Mouse (Mus musculus): ENCODE measurements at regions not wholly inside any gene's neighbourhood (a gene's known extent, or its start where the extent isn't known, plus 50 kb on each side); places are given as distances from the start of the nearest gene placed in this dataset.

DNA sequence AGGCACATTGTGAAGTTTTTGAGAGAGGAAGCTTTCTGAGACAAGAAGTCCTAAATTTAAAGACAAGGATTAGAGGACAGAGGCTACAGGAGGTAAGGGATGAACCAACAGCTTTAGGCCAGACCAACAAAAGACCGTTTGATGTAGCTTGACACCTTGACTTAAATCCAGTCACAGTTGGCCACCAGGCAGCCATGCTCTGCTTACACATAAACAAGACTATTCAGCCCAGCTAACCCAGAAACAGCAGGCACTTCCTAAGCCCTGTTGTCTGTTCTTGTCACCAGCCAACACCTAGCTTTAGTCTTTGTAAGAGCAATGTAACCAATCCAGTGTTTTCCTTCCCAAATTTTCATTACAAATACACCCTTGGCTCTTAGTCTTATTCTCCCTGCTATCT, 159.9 kb upstream of the Plekha5 start:
- H3K27me3 ChIP-seq = no peaks in the 10 kb centered on the region

DNA sequence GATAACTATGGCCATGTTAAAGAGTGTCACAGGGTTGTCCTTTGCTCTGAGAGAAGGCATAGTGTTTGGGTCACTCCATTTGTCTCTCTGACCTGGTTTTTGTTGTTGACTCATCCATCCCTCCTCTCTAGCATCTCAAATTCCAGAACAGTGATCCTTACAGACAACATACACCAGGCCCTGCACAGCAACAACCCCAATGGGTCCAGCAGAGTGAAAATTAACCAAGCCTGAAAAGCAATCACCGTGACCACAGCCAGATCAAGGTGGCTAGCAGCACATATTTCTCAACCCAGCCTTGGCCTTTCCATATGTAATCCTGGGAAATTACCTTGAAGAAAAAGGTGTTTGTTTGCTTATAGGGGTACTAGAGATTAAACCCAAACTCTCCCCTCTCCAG, 162.0 kb upstream of the Plekha5 start:
- WGBS = 100% methylated on average over 1 of the region's 1 CpGs
- Histone ChIP-seq H3K27me3 (no peaks in the 10 kb centered on the region), H3K4me3 (no peak overlapping the region), H3K9ac (replicated peaks) (no peak overlapping the region), H3K4me2 (replicated peaks) (no peak overlapping the region), H3K4me1 (no peaks in the 10 kb centered on the region), H3K36me3 (no peaks in the 10 kb centered on the region), H3K27ac (replicated peaks) (no peak overlapping the region), H3K9me3 (no peaks in the 10 kb centered on the region)
- ATAC-seq (ENCODE audit: low FRiP score, low read depth) = no peak

More for the DNA sequence above, 159.9 kb upstream of the Plekha5 start:
- no peaks in the 10 kb centered on the region for H3K9me3 ChIP-seq
- no peak overlapping the region for H3K9ac ChIP-seq (replicated peaks)
- H3K4me2 ChIP-seq (replicated peaks) = no peak overlapping the region
- H3K4me3 ChIP-seq = no peak overlapping the region
- peaks cover 6% of the 10 kb centered on the region; the same call in 1 of the 2 replicates for H3K4me1 ChIP-seq
- ATAC-seq (ENCODE audit: low FRiP score, low read depth) = no peak
- no peak overlapping the region for H3K27ac ChIP-seq (replicated peaks)
- WGBS = 7% methylated on average over 1 of the region's 1 CpGs
- no peaks in the 10 kb centered on the region for H3K36me3 ChIP-seq

DNA sequence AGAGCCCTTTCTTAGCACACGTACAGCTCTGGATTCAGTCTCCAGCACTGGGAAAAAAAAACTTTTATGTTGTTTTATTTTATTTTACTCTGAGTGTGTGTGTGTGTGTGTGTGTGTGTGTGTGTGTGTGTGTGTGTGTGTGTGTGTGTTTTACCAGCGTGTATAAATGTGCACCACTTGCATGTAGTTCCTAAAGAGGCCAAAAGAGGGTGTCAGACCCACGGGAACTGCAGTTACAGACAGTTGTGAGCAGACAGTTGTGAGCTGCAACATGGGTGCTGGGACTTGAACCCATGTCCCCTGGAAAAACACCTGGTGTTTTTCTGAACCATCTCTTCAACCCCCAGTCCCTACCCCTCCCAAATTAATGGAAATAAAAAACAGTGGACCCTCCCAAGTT, 165.1 kb upstream of the Plekha5 start:
- Histone ChIP-seq H3K27me3 (no peaks in the 10 kb centered on the region), H3K27ac (replicated peaks) (no peak overlapping the region), H3K4me3 (no peak overlapping the region), H3K9ac (replicated peaks) (no peak overlapping the region), H3K36me3 (no peaks in the 10 kb centered on the region), H3K4me1 (no peaks in the 10 kb centered on the region), H3K9me3 (no peaks in the 10 kb centered on the region), H3K4me2 (replicated peaks) (no peak overlapping the region)
- 88% methylated on average over 2 of the region's 3 CpGs for WGBS
- ATAC-seq (ENCODE audit: low FRiP score, low read depth) = no peak

DNA sequence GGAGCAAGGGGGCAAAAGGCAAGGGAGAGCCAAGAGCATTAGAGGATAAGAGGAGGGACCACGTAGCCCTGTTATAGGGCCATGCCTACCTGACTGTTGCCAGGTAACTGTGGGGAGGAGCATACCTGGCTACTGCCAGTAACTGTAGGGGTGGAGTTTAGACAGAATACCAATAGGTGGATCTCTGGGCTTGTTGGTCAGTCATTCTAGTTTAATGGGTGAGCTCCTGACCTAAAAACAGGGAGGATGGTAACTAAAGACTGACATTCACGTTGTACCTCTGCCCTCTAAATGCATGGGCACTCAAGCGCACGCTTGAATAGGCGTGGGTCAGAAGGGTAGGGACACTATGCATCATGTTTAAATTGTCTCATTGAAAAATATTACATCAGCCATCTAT, 165.8 kb upstream of the Plekha5 start:
- no peak overlapping the region for H3K27ac ChIP-seq (replicated peaks)
- WGBS = 90% methylated on average over 5 of the region's 5 CpGs
- H3K4me1 ChIP-seq = no peaks in the 10 kb centered on the region
- no peak overlapping the region for H3K4me2 ChIP-seq (replicated peaks)
- no peaks in the 10 kb centered on the region for H3K27me3 ChIP-seq
- no peak overlapping the region for H3K4me3 ChIP-seq
- no peak for ATAC-seq (ENCODE audit: low FRiP score, low read depth)
- no peak overlapping the region for H3K9ac ChIP-seq (replicated peaks)
- H3K9me3 ChIP-seq = no peaks in the 10 kb centered on the region
- H3K36me3 ChIP-seq = no peaks in the 10 kb centered on the region

DNA sequence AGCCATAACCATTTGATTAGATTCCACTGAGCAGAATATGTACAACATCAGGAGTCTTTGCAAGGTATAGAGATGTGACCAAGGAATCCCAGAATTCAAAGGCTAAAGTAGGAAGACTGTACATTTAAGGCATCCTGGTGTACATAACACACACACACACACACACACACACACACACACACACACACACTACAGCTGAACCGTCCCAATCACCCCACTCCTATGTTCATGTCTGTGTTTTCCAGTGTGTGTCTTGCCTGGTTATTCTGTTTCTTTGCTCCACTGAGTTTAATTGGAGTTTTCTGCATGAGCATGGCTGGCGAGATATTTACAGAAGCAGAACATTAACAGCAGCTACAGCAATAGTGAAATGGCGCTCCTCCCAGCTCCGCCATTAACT, 172.3 kb upstream of the Plekha5 start:
- ATAC-seq (ENCODE audit: low FRiP score, low read depth) = no peak
- Histone ChIP-seq H3K4me2 (replicated peaks) (no peak overlapping the region), H3K9me3 (no peaks in the 10 kb centered on the region), H3K27ac (replicated peaks) (no peak overlapping the region), H3K36me3 (no peaks in the 10 kb centered on the region), H3K4me1 (peaks cover 3% of the 10 kb centered on the region; the same call in 1 of the 2 replicates), H3K27me3 (no peaks in the 10 kb centered on the region), H3K9ac (replicated peaks) (no peak overlapping the region), H3K4me3 (no peak overlapping the region)
- WGBS = 88% methylated on average over 4 of the region's 4 CpGs

DNA sequence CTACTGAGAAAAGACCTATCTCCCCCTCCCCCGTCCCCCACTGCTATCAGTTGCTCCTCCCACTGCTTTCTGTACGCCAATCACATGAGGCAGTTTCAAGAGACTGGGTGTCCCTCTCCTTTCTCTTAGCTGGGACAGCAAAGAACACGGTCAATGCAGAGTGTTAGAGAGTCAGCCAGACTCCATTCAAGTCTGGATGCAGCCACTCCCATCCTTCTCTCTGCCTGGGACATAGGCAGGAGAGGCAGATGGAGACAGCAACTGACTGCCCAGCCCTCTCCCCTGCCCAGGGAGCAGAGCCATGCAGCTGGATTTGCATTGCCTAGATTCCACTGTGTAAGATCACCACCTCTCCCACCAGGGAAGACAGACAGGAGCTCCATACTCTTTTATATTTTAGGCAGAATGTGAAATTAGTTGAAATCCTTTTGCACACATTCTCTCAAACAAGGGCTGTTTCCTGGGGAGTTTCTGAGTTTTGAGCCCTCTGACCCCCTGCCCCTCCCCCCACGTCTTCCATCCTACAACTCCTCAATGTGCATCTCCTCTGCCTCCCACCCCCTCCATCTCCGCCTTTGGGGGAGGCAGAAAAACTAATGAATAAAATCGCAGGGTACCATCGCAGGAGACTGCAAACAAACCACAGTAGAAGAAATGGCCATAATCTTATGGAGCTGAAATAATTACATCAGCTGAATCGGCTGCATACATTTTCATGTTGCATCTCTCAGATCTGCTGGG, 180.3 kb upstream of the Plekha5 start:
- Histone ChIP-seq H3K9ac (replicated peaks) (no peak overlapping the region), H3K27ac (replicated peaks) (peak overlapping the region; percentile 49; the same call in 1 of the 2 replicates), H3K4me3 (no peak overlapping the region), H3K9me3 (no peaks in the 10 kb centered on the region), H3K36me3 (no peaks in the 10 kb centered on the region), H3K4me2 (replicated peaks) (no peak overlapping the region), H3K4me1 (peaks cover 8% of the 10 kb centered on the region; the same call in 1 of the 2 replicates), H3K27me3 (no peaks in the 10 kb centered on the region)
- 24% methylated on average over 8 of the region's 8 CpGs for whole genome bisulfite sequencing
- peak; percentile 88 for ATAC-seq (ENCODE audit: low FRiP score, low read depth)

DNA sequence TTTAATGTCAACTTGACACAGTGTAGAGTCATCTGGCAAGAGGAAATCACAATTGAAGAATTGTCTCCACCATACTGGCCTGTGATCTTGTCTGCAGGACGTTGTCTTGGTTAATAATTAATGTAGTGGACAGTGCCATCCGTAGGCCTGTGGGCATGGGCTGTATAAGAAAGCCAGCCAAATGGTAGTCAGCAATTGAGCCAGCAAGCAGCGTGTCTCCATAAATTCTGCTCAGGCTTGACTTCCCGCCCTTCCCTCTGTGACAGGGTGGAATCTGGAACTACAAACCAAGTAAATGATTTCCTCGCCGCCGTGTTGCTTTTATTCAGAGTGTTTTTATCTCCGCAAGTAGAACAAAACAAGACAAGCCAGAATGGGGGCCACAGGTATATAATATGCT, 184.5 kb upstream of the Plekha5 start:
- H3K9me3 ChIP-seq = no peaks in the 10 kb centered on the region
- H3K4me2 ChIP-seq (replicated peaks) = no peak overlapping the region
- no peak overlapping the region for H3K9ac ChIP-seq (replicated peaks)
- H3K36me3 ChIP-seq = no peaks in the 10 kb centered on the region
- H3K4me1 ChIP-seq = peaks cover 8% of the 10 kb centered on the region; the same call in 1 of the 2 replicates
- ATAC-seq (ENCODE audit: low FRiP score, low read depth) = no peak
- H3K27me3 ChIP-seq = no peaks in the 10 kb centered on the region
- no peak overlapping the region for H3K4me3 ChIP-seq
- H3K27ac ChIP-seq (replicated peaks) = no peak overlapping the region
- WGBS = 90% methylated on average over 8 of the region's 8 CpGs

DNA sequence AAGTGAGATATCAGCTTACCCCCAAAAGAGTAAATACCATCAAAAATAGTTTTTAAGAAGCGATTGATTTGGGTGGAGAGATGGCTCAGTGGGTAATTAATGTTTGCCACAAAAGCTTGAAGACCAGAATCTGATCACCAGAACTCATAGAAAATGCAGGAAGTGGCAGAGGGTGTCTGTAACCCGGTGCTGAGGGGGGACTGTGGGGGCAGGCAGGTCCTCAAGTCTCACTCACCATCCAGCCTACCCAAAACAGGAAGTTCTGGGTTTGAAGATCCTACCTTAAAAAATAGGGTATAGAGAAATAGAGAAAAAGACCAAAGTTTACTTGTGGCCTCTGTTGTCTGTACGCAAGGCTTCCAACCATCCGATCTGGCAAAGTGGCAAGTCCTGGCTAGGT, 190.3 kb upstream of the Plcz1 start:
- WGBS = 89% methylated on average over 4 of the region's 4 CpGs

DNA sequence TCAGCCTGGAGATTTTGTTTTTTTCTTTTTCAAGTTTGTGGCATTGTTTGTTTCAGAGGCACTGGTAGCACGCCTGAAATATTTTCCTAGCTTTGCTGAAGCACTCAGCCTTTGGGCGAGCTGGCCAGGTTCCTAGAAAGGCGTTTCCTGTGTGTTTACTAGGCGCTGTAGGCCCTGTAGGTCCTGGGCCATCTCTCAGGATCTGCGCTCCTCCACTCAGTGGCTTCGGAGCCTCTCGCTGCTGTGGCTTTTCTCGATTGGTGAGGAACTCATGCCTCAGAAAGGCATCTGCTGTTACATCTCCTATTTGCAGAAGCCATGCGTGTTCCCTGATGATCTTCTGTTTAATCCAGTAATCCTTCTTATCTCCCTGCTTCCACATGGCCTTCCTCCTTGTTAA, 188.0 kb upstream of the Plcz1 start:
- H3K4me1 ChIP-seq = no peaks in the 10 kb centered on the region
- no peak overlapping the region for H3K9ac ChIP-seq (replicated peaks)
- WGBS = 67% methylated on average over 9 of the region's 9 CpGs
- 0 out of 2 replicates have a peak overlapping the region, but pooled peaks have one; percentile 11 for H3K27ac ChIP-seq (replicated peaks)
- no peak overlapping the region for H3K4me3 ChIP-seq
- ATAC-seq (ENCODE audit: low FRiP score, low read depth) = no peak; the same call in 1 of the 2 replicates
- no peaks in the 10 kb centered on the region for H3K9me3 ChIP-seq
- no peaks in the 10 kb centered on the region for H3K36me3 ChIP-seq
- H3K27me3 ChIP-seq = no peaks in the 10 kb centered on the region
- H3K4me2 ChIP-seq (replicated peaks) = no peak overlapping the region

More for the DNA sequence above, 190.3 kb upstream of the Plcz1 start:
- no peak overlapping the region for H3K27ac ChIP-seq (replicated peaks)
- H3K27me3 ChIP-seq = no peaks in the 10 kb centered on the region
- H3K9ac ChIP-seq (replicated peaks) = no peak overlapping the region
- no peaks in the 10 kb centered on the region for H3K9me3 ChIP-seq
- no peak overlapping the region for H3K4me3 ChIP-seq
- no peaks in the 10 kb centered on the region for H3K4me1 ChIP-seq
- H3K4me2 ChIP-seq (replicated peaks) = no peak overlapping the region
- no peaks in the 10 kb centered on the region for H3K36me3 ChIP-seq
- ATAC-seq (ENCODE audit: low FRiP score, low read depth) = no peak

DNA sequence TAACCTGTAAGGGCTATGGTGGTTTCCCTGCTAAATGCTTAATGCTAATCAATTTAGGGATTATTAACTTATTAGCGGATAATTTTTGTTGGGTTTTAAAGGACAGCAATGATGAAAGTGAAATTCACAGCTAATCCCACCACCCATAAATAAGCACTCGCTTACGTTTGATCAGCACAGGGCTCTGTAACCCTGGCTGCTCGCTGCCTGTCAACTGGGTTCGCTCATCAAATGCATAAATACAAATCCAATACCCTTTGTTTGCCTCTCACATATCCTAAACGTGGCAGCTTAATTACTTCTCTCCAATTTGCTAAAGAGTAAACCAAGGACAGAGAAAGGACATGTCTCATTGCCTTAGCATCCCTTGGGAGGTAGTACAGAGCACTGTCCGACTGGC, 187.5 kb upstream of the Plcz1 start:
- H3K4me1 ChIP-seq = no peaks in the 10 kb centered on the region
- peak; percentile 41; the same call in 1 of the 2 replicates for ATAC-seq (ENCODE audit: low FRiP score, low read depth)
- 59% methylated on average over 7 of the region's 7 CpGs for WGBS
- no peak overlapping the region for H3K4me2 ChIP-seq (replicated peaks)
- H3K27me3 ChIP-seq = no peaks in the 10 kb centered on the region
- 0 out of 2 replicates have a peak overlapping the region, but pooled peaks have one; percentile 11 for H3K27ac ChIP-seq (replicated peaks)
- no peak overlapping the region for H3K4me3 ChIP-seq
- no peaks in the 10 kb centered on the region for H3K9me3 ChIP-seq
- no peak overlapping the region for H3K9ac ChIP-seq (replicated peaks)
- H3K36me3 ChIP-seq = no peaks in the 10 kb centered on the region

DNA sequence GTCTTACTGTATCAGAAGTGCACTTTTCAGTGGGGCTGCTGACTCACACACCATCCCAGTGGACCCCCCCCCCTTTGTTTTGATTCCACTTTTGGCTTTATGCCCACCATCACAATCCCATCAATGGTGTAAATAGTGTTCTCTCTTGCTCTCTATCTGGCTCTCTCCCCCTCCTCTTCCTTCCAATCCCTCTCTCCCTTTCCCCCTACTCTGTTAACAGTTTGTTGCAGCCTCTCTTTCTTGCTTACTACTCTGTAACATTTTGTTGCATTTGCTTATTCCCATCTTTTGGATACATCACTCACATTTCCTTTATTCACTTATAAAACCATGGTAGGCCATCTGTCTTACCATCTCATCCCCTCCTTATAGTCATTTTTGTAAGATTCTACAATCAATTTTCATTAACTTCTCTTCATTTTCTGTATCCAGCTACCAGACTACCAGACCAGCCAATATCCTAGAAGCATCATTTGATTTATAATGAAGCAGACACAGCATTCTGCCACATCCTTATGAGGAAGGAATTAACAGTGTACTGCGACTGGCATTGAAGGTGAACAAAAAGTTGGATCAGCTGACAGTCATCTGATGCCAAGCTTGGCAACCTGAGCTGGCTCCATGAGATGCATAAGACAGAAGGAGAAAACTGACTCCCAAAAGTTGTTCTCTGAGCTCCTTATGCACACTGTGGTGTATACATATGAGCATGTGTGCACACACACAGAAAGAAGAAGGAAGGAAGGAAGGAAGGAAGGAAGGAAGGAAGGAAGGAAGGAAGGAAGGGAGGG, 181.5 kb upstream of the Plcz1 start:
- ATAC-seq (ENCODE audit: low FRiP score, low read depth) = no peak
- 82% methylated on average over 1 of the region's 1 CpGs for WGBS

DNA sequence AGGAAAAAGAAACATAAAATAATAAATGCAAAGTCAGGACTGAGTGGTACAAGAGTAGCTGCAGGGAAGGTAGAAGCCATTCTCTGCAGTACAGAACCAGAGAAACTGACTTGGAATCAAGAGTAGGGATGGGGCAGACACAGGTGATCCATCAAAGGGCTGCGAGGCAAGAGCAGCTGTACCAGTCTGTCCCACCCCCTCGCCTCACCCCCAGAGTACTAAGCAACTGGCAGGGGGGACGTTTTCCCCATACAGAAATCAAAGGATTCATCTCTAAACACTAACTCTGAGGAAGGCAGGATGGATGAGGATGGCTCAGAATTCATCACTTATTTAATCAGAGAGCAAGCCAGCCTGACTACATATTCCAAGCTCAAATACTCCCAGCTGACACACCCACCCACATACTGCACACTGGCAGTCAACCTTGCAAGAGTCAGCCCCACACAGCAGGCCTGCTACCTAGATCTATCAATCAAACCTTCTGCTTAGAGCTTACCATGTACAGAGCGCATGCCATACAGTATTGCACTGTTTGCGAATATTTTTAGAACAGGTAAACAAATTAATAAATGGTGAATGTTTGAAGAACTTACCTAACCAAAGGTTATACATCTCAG, 180.5 kb upstream of the Plcz1 start:
- Histone ChIP-seq H3K36me3 (no peaks in the 10 kb centered on the region), H3K27ac (replicated peaks) (no peak overlapping the region), H3K9me3 (no peaks in the 10 kb centered on the region), H3K4me1 (no peaks in the 10 kb centered on the region), H3K27me3 (no peaks in the 10 kb centered on the region), H3K4me3 (no peak overlapping the region), H3K9ac (replicated peaks) (no peak overlapping the region), H3K4me2 (replicated peaks) (no peak overlapping the region)
- ATAC-seq (ENCODE audit: low FRiP score, low read depth) = no peak
- WGBS = 82% methylated on average over 5 of the region's 5 CpGs

More for the DNA sequence above, 181.5 kb upstream of the Plcz1 start:
- Histone ChIP-seq H3K4me1 (no peaks in the 10 kb centered on the region), H3K27ac (replicated peaks) (no peak overlapping the region), H3K4me3 (no peak overlapping the region), H3K9ac (replicated peaks) (no peak overlapping the region), H3K4me2 (replicated peaks) (no peak overlapping the region), H3K27me3 (no peaks in the 10 kb centered on the region), H3K9me3 (no peaks in the 10 kb centered on the region), H3K36me3 (no peaks in the 10 kb centered on the region)

Measured in midbrain, embryonic 12.5 days (tissue).